Mouse (Mus musculus) layer of hippocampus, adult 11-12 months (tissue): ENCODE data around the gene Gm3839.
"Not testable (repeated sequence)": the region's sequence is repeated elsewhere in the genome, so short reads cannot be mapped to it uniquely, and the experiment has no call there.

ENCODE experiments used
- DNase-seq: peaks from one replicate; pipeline ENCODE4 v3.0.0; 2022; ENCODE audit warnings: low spot score

Gm3839 gene

DNA sequence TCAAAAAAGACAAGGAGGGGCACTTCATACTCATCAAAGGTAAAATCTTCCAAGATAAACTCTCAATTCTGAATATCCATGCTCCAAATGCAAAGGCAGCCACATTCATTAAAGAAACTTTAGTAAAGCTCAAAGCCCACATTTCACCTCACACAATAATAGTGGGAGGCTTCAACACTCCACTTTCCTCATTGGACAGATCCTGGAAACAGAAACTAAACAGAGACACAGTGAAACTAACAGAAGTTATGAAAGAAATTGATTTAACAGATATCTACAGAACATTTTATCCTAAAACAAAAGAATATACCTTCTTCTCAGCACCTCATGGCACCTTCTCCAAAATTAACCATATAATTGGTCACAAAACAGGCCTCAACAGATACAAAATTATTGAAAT, at the start of gene Gm3839:
Gene Gm3839, minus strand, starts transcription at position 101 of the 400 bp plus-strand sequence.
- not testable (repeated sequence) for DNase-seq

DNA sequence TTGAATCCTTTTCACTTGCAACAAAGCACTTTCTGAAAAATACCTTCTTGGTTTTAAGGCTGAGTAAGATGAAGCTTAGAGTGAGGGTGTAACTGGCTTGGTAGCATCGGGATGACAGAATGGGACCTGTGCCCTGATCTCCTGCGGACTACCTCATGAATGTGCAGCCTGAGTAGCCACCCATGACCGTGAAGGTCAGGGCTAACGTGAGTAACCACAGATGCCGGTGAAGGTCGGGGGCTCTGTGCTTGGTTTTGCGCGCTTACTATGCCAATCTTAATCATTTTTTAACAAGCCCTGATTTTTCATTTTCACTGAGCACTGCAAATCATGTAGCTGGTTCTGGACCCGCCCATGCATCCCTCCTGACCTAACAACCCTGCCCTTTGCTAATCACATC, 49.1 kb upstream of the Gm3839 start:
- no peak for DNase-seq

DNA sequence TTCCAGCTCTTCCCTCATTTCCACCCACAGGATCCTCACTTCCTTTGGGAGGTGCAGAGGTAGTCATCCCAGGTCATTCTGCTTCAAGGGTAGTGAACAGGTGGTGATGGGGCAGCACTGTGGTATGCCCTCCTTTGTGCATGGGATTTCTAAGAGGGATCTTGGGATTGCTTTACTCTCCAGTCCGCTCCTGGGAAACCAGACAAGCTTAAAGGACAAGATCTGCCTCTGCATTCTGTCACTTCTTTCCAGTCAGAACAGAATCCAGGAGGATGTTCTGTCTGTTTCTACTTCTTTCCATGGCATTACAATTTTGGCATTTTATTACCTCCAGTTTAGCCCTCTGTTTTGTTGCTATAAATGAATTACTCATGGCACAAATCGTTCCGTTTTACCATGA, 21.3 kb upstream of the Gm3839 start:
- no peak for DNase-seq

DNA sequence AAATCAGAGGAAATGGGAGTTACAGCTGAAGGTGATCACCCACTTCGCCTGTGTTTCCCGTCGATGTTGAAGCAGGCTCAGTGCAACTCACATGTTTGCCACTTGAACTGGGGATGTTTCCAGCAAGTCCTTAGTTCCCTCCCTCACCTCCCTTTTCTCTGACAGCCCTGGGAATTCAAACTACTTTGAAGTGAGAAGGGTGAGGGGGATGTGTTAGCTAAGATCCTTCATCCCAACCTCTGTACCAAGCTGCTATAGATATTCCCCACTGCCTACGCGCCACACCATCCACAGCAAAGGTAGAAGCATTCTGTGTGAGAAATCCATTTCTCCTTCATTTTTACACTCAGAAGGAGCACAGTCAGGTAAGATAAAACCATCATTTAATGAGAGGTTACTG, 18.7 kb upstream of the Gm3839 start:
- no peak for DNase-seq

DNA sequence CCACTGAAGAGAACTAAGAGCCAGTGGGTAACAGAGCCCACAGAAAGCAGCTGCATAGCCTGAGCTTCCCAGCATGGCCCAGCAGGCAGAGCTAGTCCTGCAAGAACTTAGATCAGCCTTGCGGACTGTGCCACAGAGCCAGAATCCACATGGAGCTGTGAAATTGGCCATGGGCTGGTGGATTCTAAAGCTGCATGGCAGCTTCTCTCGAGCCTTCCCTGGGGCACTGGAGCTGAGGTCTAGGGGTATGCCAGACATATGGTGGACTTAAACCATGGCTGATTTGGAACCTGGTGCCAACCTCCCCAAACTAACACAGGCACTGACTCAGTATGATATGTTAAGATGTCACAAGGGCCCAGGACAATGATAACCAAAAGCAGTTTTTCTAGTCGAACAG, 10.4 kb downstream of the Gm3839 start:
- no peak for DNase-seq

DNA sequence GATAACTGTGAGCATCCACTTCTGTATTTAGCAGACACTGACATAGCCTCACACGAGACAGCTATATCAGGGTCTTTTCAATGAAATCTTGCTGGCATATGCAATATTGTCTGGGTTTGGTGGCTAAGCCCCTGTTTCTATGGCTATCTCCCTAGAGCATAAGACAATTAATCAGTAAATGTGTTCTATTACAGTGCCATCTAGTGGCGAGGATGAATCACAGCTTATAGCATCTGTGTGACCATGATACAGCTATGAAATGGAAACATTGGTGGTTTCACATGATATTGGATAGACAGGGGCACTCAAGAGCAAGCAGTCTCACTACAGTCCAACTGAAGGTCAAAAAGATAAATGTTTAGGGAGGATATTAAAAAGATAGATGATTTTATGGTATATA, 26.5 kb downstream of the Gm3839 start:
- DNase-seq: no peak

DNA sequence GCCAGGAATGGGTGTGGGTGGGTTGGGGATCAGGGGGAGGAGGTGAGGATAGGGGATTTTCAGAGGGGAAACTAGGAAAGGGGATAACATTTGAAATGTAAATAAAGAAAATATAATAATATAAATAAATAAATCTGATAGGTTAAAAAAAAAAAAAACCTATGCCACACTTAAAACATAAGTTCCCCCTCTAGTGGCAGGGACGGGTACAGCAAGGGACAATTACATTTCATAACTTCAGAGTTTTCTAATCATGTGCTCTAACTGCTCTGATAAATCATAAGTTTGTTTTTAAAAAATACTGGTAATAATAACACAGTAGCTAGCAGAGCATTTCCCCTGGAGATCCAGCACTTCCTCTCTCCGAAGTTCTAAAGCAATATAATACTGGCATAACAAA, 49.4 kb downstream of the Gm3839 start:
- peak; percentile 43 for DNase-seq

DNA sequence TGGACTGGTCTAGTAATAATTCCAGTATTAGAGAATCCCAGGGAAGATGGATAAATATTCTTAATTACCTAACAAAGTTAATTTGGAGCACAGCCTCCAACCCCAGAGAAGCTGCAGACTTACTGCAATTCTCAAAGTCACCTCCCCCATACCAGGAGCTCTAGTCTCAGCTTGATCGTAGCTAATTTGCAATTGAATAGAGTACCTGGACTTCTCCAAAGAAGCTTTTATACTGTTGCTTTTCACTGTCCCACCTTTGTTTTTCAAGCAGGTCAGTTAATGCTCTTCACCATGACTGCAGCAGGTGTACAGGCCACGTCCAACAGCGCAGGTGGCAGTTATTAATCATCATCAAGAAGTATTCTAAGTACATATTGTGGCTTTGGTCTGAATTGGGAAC, 68.6 kb downstream of the Gm3839 start:
- DNase-seq: not testable (repeated sequence)

DNA sequence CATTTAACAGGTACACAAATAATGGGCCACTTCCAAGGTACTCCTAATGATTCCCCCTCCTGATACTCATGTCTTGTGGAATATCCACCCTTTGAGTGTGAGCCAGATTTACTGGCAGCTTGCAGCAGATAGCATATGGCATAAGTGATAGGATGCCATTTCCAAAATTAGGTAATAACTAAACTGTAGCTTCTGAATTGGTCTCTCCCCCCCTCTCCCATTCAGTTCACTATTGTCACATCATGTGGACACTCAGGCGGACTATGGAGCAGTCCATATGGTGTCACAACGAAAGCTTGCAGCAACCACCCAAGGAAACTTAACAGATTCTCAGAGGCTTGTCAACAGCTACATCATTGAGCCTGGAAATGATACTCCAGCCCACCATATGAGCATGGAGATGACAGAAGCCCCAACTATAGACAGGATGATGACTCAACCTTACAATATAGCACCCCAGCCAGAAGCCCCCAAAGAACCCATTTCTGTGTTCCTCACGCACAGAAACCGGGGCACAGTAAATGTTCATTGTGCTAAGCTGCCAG, 99.3 kb downstream of the Gm3839 start:
- DNase-seq: no peak

DNA sequence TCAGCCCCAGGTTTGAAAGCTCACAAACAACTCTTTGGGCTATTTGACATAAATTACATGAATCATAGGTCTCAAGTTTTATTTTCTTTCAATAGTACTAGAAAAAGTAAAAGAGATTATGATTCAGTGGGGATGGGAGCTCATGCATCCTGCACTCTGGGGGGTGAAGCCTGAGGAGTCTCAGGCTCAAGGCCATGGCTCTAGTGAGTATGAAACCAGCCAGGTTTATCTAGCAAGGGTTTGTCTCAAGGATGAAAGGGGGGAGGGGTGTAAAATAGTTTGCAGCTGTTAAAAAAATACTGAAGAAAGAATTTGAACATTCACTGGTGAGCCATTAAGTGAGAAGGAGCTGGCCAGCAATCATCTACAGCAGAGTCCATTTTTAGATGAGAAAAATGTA, 108.5 kb downstream of the Gm3839 start:
- no peak for DNase-seq

DNA sequence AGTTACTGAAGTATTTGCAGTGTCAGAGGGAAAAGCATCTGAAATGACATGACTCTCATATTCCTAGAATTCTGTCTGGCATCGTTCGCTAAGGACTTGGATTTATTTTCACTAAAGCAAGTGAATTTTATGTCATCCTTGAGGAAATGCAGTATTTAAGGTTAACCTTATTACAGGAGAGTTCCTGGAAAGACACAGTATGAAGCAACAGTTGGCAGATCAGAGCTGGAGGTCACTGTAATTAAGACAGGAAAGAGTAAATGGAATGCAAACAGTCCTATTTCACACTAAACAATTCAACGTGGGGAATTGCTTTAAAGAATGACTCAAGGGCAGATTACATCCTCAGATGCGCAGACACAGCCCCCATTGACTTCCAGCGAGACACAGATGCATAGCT, 112.0 kb downstream of the Gm3839 start:
- DNase-seq: no peak

DNA sequence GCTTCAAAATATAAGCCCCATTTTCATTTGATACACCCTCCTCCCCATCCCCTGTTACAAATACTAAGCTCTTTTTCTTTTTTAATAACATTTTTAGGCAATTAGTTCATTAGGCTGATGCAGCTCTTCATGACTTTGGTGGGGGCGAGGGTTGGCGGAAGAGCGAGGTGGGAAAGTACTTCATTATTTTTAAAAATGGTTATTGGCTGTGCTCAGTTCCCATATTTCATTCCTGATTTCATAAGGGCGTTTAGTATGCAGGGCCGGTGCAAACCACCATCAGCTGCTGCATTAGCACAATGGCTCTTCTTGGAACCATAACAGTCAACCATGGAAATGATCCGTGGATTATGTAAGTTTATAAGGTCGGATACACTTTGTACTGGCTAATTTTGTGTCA, 124.4 kb downstream of the Gm3839 start:
- DNase-seq: peak; percentile 20
